Mouse (Mus musculus) kidney, adult 11 months (tissue): ENCODE results near the gene Rgs3.
A peak's percentile ranks its signal among the peaks of the same experiment; 100 is the strongest.

Source experiments
- DNase-seq: peaks from one replicate; pipeline ENCODE4 v3.0.0; 2022

Rgs3 gene

GRCm38 (mm10) chr4:62629905-62630304, 70.3 kb downstream of the Rgs3 start:
- DNase-seq: no peak

GRCm38 (mm10) chr4:62633243-62633642, 73.6 kb downstream of the Rgs3 start:
- DNase-seq: no peak

GRCm38 (mm10) chr4:62634054-62634591, 74.5 kb downstream of the Rgs3 start:
- DNase-seq: no peak

GRCm38 (mm10) chr4:62634840-62635239, 75.2 kb downstream of the Rgs3 start:
- DNase-seq: no peak

- no peak for DNase-seq
Measured at GRCm38 (mm10) chr4:62636047-62636446, 76.4 kb downstream of the Rgs3 start.

GRCm38 (mm10) chr4:62637856-62638604, 78.4 kb downstream of the Rgs3 start:
- peak; percentile 73 for DNase-seq

GRCm38 (mm10) chr4:62640496-62641229, 81.0 kb downstream of the Rgs3 start:
- DNase-seq: no peak

- DNase-seq: no peak
Measured at GRCm38 (mm10) chr4:62641230-62641589, 81.6 kb downstream of the Rgs3 start.

GRCm38 (mm10) chr4:62641656-62642055, 82.0 kb downstream of the Rgs3 start:
- no peak for DNase-seq

- peak; percentile 41 for DNase-seq
Measured at GRCm38 (mm10) chr4:62643401-62643800, 83.8 kb downstream of the Rgs3 start.

GRCm38 (mm10) chr4:62644031-62644793, 84.6 kb downstream of the Rgs3 start:
- no peak for DNase-seq

- DNase-seq: no peak
Measured at GRCm38 (mm10) chr4:62646556-62647248, 87.1 kb downstream of the Rgs3 start.

GRCm38 (mm10) chr4:62648848-62649247, 89.2 kb downstream of the Rgs3 start:
- no peak for DNase-seq

GRCm38 (mm10) chr4:62649536-62650230, 90.0 kb downstream of the Rgs3 start:
- DNase-seq: no peak

- DNase-seq: no peak
Measured at GRCm38 (mm10) chr4:62651179-62651760, 91.6 kb downstream of the Rgs3 start.

GRCm38 (mm10) chr4:62652215-62652614, 92.6 kb downstream of the Rgs3 start:
- no peak for DNase-seq

GRCm38 (mm10) chr4:62652921-62653757, 93.5 kb downstream of the Rgs3 start:
- DNase-seq: no peak

- DNase-seq: no peak
Measured at GRCm38 (mm10) chr4:62653922-62654661, 94.4 kb downstream of the Rgs3 start.

- DNase-seq: peak; percentile 73
Measured at GRCm38 (mm10) chr4:62659264-62659663, 99.6 kb downstream of the Rgs3 start.
